Mouse (Mus musculus): Measurements from ENCODE around the gene Cox8b.
A peak's percentile ranks its signal among the peaks of the same experiment; 100 is the strongest.

DNA sequence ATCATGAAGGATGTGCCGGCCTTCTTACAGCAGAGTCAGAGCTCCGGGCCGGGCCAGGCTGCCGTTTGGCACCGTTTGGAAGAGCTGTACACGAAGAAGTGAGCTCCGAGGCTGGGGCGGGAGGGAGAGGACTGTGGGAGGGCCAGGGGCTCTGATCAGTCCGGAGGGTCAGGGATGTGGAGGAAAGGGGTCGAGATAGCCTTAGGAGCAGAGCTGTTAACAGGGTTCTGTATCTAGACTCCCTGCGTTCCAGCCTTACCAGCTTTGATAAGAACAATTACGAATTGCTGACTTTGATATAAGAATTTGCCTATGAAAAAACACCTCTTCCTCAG lies 17.8 kb downstream of the Cox8b start:
- TF ChIP-seq CTCF (IDR thresholded peaks at IDR 0.05 in 2 of 3, conservative IDR thresholded peaks at IDR 0.05 in 1 of 3; ENCODE audit: control insufficient read depth in 1 of 3, insufficient read depth in 1 of 3, low read depth in 2 of 3, low read length in 3 of 3, poor library complexity in 1 of 3, severe bottlenecking in 1 of 3) = no peak
- TF ChIP-seq ETS1 (IDR thresholded peaks at IDR 0.05; ENCODE audit: low read depth, low read length) = no peak
- TF ChIP-seq CHD2 (IDR thresholded peaks at IDR 0.05; ENCODE audit: low read length) = no peak
- TF ChIP-seq POLR2A (IDR thresholded peaks at IDR 0.05; ENCODE audit: control insufficient read depth in 1 of 2, insufficient read depth in 1 of 2, low read depth in 1 of 2, low read length in 2 of 2, poor library complexity in 1 of 2) = 0 out of 4 replicates have a peak, but pooled peaks of 1 of the 2 experiments have one; percentile 41
- TF ChIP-seq UBTF (IDR thresholded peaks at IDR 0.05; ENCODE audit: borderline replicate concordance, insufficient read depth, low read depth, low read length) = no peak
- TF ChIP-seq USF2 (IDR thresholded peaks at IDR 0.05; ENCODE audit: borderline replicate concordance in 1 of 2, insufficient read depth in 1 of 2, low read depth in 1 of 2, low read length in 2 of 2) = no peak
- no peak for TF ChIP-seq TCF12 (IDR thresholded peaks at IDR 0.05; ENCODE audit: low read depth, low read length)
